Mouse (Mus musculus) midbrain, embryonic 12.5 days (tissue): Measurements from ENCODE around the gene Zfp689. TPM values are rescaled to one million over a fixed set of nuclear protein-coding genes. Genes with fewer than 3 reads are reported as not detected.
A peak's percentile ranks its signal among the peaks of the same experiment; 100 is the strongest.
"Not testable (repeated sequence)": the region's sequence is repeated elsewhere in the genome, so short reads cannot be mapped to it uniquely, and the experiment has no call there.

Source experiments
- ATAC-seq: fragments of 200-750 bp; cut with Nextera tagmentation; 2 replicates; pipeline ENCODE4 v1.8.0; 2017; ENCODE audit warnings: low read depth, moderate TSS enrichment, moderate library complexity; ENCODE audit not compliant: low FRiP score
- H3K27ac ChIP-seq: fragments of 300-500 bp; sonication (generic); replicated peaks from 2 replicates; pipeline ENCODE4 v1.5.1; 2016; ENCODE audit warnings: mild to moderate bottlenecking
- H3K27me3 ChIP-seq: fragments of 300-500 bp; sonication (generic); 2 replicates; pipeline ENCODE4 v1.6.1; 2016; ENCODE audit warnings: mild to moderate bottlenecking
- H3K36me3 ChIP-seq: fragments of 300-500 bp; sonication (generic); 2 replicates; pipeline ENCODE4 v1.6.1; 2016
- H3K4me1 ChIP-seq: fragments of 300-500 bp; sonication (generic); 2 replicates; pipeline ENCODE4 v1.6.1; 2016
- H3K4me2 ChIP-seq: fragments of 300-500 bp; sonication (generic); replicated peaks from 2 replicates; pipeline ENCODE4 v1.6.1; 2016; ENCODE audit warnings: mild to moderate bottlenecking, moderate library complexity
- H3K4me3 ChIP-seq: fragments of 300-500 bp; sonication (generic); 2 replicates; pipeline ENCODE4 v1.5.1; 2016; ENCODE audit warnings: mild to moderate bottlenecking
- H3K9ac ChIP-seq: fragments of 300-500 bp; sonication (generic); replicated peaks from 2 replicates; pipeline ENCODE4 v1.6.1; 2016; ENCODE audit warnings: mild to moderate bottlenecking, moderate library complexity
- H3K9me3 ChIP-seq: fragments of 300-500 bp; sonication (generic); 2 replicates; pipeline ENCODE4 v1.6.1; 2016; ENCODE audit warnings: mild to moderate bottlenecking
- WGBS: fragments of 180-500 bp; shearing (Covaris S2); methylation state at CpG from one replicate; pipeline ENCODE4 v1.1.7; 2016; 5-methylcytosine and 5-hydroxymethylcytosine counted together
- polyA plus RNA-seq: library from polyadenylated mRNA; unstranded; fragments of >200 nt; fragmentation: Nextera tagmentation; extraction: Ambion mirVana; gene quantifications from 2 replicates; pipeline ENCODE4 v1.2.1, GENCODE M21; 2016

Gene Zfp689
- polyA plus RNA-seq, 1 experiment from 2014 or later, result 18.2 TPM

DNA sequence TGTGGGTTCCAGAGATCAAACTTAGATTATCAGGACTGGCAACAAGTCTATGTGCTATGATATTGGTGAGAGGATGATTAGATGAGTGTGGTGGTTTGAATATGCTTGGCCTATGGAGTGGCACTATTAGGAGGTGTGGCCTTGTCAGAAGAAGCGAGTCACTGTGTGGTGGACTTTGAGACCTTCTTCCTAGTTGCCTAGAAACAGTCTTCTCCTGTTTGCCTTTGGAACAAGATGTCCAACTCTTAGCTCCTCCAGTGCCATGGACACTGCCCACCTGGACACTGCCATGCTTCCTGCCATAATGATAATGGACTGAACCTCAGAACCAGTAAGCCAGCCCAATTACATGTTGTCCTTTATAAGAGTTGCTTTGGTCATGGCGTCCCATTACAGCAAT lies 23.0 kb downstream of the Zfp689 start:
- peaks cover 22% of the 10 kb centered on the region for H3K27me3 ChIP-seq
- H3K4me2 ChIP-seq, result no peak overlapping the region
- ATAC-seq, result no peak
- H3K9me3 ChIP-seq, result no peaks in the 10 kb centered on the region
- WGBS, result 87% methylated on average over 2 of the region's 2 CpGs
- H3K36me3 ChIP-seq, result no peaks in the 10 kb centered on the region
- H3K4me3 ChIP-seq, result no peak overlapping the region
- no peak overlapping the region for H3K27ac ChIP-seq
- H3K9ac ChIP-seq, result no peak overlapping the region
- H3K4me1 ChIP-seq, result peaks cover 11% of the 10 kb centered on the region

DNA sequence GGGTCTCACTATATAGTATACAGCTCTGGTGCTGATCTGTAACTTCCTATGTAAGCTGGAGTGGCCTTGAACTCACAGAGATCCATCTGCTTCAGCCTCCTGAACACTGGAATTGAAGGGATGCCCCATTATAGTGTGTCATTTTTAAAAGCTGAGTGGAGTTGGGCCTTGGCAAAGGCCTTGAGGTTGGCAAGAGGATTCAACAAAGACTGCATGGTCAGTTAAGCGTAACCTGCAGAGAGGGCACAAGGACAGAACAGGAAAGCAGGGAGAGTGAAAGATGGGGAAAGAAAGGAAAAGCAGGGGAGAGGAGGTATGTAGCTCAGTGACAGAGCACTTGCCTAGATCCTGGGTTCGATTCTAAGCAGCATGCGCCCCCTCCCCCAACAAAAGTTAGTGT lies 23.7 kb downstream of the Zfp689 start:
- no peaks in the 10 kb centered on the region for H3K36me3 ChIP-seq
- ATAC-seq, result no peak
- peaks cover 14% of the 10 kb centered on the region for H3K4me1 ChIP-seq
- H3K27me3 ChIP-seq, result peaks cover 22% of the 10 kb centered on the region
- no peaks in the 10 kb centered on the region for H3K9me3 ChIP-seq
- 88% methylated on average over 3 of the region's 3 CpGs for WGBS
- no peak overlapping the region for H3K4me2 ChIP-seq
- no peak overlapping the region for H3K27ac ChIP-seq
- no peak overlapping the region for H3K9ac ChIP-seq
- no peak overlapping the region for H3K4me3 ChIP-seq

DNA sequence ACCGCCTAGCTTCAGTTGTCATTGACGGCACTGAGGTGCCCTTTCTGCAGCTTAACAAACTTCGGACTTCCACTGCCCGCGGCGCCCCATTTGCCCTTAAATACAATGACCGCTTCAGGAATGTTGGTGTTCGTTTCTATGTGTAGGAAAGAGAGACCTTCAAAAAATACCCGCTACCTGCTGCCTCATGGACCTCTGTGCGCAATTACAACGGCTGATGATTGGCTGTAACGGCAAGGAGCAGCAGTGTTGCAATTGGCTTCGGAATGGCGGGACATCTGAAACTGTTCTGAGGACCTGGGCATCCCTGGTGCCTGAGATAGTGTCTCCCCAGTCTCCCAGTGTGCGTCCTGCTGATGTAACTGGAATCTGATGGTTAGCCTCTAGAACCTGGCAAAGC lies 26.7 kb downstream of the Zfp689 start:
- ATAC-seq, result peak; percentile 63
- Histone ChIP-seq H3K9me3 (no peaks in the 10 kb centered on the region), H3K27ac (0 out of 2 replicates have a peak overlapping the region, but pooled peaks have one; percentile 69), H3K36me3 (peaks cover 21% of the 10 kb centered on the region), H3K4me2 (peak overlapping the region; percentile 95), H3K4me1 (peaks cover 14% of the 10 kb centered on the region), H3K9ac (peak overlapping the region; percentile 85), H3K4me3 (peak overlapping the region; percentile 76), H3K27me3 (peaks cover 22% of the 10 kb centered on the region)
- 4% methylated on average over 15 of the region's 15 CpGs for WGBS

DNA sequence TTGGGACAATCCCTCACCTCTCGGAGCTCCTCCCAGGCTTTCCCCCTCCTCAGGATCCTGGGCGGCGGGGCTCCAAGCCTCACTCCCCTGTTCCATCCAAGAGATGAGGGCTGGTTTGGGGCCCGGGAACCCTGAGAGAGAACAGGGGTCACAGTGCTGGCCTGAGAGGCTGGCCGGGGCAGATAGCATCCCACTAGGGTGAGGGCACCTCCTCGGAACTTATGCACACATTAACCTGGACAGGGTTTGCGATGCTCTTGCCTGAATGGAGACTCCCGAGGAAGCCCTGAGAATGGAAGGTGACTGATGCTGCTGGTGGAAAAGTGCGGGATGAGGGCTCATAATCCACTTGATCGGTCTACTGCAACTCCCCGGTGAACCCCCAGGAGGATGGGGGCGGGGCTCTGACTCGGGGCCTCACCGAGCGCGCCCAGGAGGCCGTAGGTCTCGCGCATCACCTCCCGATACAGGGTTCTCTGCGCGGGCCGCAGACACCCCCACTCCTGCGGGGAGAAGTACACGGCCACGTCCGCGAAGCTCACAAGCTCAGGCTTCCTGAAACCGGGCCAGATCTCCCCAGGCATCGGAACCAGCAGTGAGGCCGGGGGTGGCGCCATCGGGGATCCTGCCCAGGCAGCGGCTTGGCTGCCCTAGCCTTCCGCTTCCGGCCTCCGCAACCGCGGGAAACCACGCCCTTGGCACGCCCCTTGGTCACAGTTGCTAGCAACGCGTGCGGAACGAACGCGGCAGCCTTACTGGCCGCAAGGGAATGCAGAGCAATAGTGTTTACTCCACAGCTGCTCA lies 27.4 kb downstream of the Zfp689 start, which contains the start of gene Zfp688:
Gene Zfp688 (minus strand): TSS at position 681 of the 804 bp plus-strand sequence.
- Histone ChIP-seq H3K27ac (peak within 1 kb of the TSS; percentile 69; the same call in 1 of the 2 replicates), H3K9me3 (no peaks in the 10 kb centered on the region), H3K9ac (peak within 1 kb of the TSS; percentile 85), H3K4me1 (peaks cover 14% of the 10 kb centered on the region), H3K4me2 (peak within 1 kb of the TSS; percentile 95), H3K4me3 (peak within 1 kb of the TSS; percentile 76), H3K36me3 (peaks cover 22% of the 10 kb centered on the region), H3K27me3 (peaks cover 22% of the 10 kb centered on the region)
- under 1% methylated on average over 48 of the region's 48 CpGs for WGBS
- ATAC-seq, result peak; percentile 96

DNA sequence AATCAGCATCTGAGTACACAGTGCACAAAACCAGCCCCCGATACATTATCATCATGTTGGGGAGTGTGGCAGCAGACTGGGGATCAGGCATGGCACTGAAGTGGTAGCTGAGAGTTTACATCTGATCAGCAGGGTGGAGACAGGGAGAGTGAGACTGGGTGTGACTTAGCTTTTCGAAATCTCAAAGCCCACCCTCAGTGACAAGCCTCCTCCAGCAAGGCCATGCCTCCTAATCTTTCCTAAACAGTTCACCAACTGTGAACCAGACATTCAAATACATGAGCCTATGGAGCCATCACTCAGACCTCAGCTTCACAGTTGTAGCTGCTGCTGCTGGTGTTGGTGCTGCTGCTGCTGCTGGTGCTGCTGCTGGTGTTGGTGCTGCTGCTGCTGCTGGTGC lies 37.5 kb downstream of the Zfp689 start:
- no peak for ATAC-seq
- Histone ChIP-seq H3K27ac (no peak overlapping the region), H3K36me3 (no peaks in the 10 kb centered on the region), H3K27me3 (0 out of 2 replicates have a peak, but pooled peaks cover 10% of the 10 kb centered on the region), H3K9me3 (0 out of 2 replicates have a peak, but pooled peaks cover 2% of the 10 kb centered on the region), H3K4me2 (no peak overlapping the region), H3K4me3 (no peak overlapping the region), H3K9ac (no peak overlapping the region), H3K4me1 (0 out of 2 replicates have a peak, but pooled peaks cover under 1% of the 10 kb centered on the region)
- WGBS, result 79% methylated on average over 2 of the region's 2 CpGs

DNA sequence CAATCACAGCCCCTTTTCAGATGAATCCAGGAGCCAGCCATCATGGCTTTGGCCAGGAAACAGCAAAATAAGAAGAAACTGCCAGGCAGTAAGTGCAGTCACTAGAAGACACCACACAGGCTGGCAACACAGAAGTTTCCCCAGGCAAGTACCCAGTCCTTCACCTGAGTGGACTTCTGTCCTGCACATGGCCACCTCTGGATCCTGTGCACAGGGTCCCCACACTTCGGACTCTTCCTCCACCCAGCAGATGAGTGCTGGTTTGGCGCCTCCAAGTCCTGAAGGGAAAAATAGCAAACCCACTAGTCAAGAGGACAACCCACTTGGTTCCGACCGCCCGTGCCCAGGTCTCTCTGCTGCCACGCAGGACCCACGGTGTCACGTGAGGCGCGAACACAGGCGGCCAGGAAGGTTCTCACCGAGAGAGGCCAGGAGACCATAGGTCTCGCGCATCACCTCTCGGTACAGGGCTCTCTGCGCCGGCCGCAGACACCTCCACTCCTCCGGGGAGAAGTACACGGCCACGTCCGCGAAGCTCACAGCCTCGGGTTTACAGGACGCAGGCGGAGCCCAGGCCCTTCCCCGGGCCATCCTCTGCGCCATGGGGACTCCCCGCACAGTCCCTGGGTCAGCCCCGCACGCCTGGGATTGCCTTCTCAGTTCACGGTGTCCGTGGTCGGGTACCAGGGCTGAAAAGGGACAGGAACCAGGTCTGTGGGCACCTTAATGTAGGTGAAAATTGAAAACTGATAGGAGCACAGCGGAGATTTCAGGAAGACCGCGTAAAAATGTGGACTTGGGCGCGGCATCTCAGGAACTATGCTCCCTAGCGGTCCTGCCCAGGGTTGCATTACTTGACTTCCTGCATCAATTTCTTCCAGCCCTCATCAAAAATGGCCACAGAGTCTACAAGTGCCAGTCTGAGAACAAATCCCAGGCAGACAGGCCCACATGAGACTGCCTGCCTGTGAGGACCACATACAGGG lies 42.7 kb downstream of the Zfp689 start, which contains the start of gene Zfp764:
Gene Zfp764 (minus strand): TSS at position 821 of the 986 bp plus-strand sequence.
- not testable (repeated sequence) for H3K36me3 ChIP-seq, H3K9me3 ChIP-seq, H3K27me3 ChIP-seq, H3K4me1 ChIP-seq
- Histone ChIP-seq H3K4me3 (peak within 1 kb of the TSS; percentile 57), H3K4me2 (peak within 1 kb of the TSS; percentile 91), H3K9ac (peak within 1 kb of the TSS; percentile 83), H3K27ac (peak within 1 kb of the TSS; percentile 66; the same call in 1 of the 2 replicates)
- ATAC-seq, result peak; percentile 86
- whole genome bisulfite sequencing, result 7% methylated on average over 40 of the region's 40 CpGs

DNA sequence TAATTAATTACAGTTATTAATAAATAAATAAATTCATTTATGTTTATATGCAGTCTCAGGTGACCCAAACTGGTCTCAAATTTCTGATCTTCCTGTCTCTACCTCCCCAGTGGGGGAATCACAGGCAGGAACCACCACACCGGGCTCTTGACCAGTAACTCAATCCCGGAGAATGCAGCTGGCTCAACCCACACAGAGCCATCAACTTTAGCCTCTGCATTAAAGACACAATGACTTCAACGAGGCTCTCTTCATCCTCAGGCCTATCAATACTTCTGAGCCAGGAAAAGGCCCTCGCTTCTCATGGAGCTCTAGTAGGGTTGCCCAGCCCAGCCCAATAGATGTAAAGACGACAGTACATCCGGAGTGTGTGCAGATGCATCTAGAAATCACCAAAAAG lies 44.9 kb downstream of the Zfp689 start:
- 96% methylated on average over 6 of the region's 6 CpGs for WGBS
- ATAC-seq, H3K4me1 ChIP-seq: not testable (repeated sequence)

DNA sequence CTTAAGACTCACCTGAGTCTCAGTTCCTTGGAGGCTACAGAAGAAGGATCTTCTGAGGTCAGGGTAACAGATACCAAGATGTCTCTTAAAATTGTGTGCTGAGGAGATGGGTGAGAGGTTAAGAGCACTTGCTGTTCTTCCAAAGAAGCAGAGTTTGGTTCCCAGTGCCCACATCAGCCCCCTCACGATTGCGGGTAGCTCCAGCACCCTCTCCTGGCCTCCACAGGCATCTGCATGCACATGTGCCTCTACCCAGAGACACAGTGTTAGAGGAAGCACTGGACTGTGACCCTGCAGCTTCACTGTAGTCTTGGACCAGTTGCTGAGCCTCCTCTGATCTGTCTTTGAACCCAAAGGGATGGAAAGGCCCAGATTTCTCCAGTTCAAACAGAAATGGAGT lies 46.0 kb downstream of the Zfp689 start:
- Histone ChIP-seq H3K4me2 (no peak overlapping the region), H3K27me3 (no peaks in the 10 kb centered on the region), H3K9me3 (no peaks in the 10 kb centered on the region), H3K4me3 (no peak overlapping the region), H3K36me3 (no peaks in the 10 kb centered on the region), H3K4me1 (peaks cover 7% of the 10 kb centered on the region; the same call in 1 of the 2 replicates), H3K27ac (no peak overlapping the region), H3K9ac (no peak overlapping the region)
- ATAC-seq, result no peak
- WGBS, result 32% methylated on average over 2 of the region's 2 CpGs

More for the DNA sequence above, 44.9 kb downstream of the Zfp689 start:
- H3K27me3 ChIP-seq, H3K4me2 ChIP-seq, H3K36me3 ChIP-seq, H3K9me3 ChIP-seq, H3K4me3 ChIP-seq, H3K9ac ChIP-seq, H3K27ac ChIP-seq: not testable (repeated sequence)

DNA sequence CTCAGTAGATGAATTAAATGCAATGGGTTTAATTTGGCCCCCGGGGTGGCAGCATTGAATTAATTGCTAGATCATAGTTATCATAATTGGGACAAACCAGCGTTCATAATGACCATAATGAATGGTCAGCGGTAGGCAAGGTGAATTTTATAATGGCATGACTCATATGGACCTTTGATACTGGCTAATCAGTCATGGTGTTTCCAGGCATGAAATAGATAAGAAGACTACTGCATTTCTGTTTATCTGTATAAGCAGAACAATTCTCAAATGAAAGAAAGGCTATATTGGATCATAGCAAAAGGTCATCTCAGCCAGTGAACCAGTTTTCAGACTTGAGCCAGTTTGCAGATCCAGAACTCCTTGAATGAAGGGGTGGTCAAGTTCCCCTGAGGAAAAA lies 48.6 kb downstream of the Zfp689 start:
- 69% methylated on average over 3 of the region's 3 CpGs for WGBS
- no peak overlapping the region for H3K9ac ChIP-seq
- no peaks in the 10 kb centered on the region for H3K36me3 ChIP-seq
- no peak overlapping the region for H3K4me2 ChIP-seq
- no peaks in the 10 kb centered on the region for H3K9me3 ChIP-seq
- no peaks in the 10 kb centered on the region for H3K4me1 ChIP-seq
- no peak overlapping the region for H3K4me3 ChIP-seq
- no peak overlapping the region for H3K27ac ChIP-seq
- H3K27me3 ChIP-seq, result no peaks in the 10 kb centered on the region; the same call in 1 of the 2 replicates
- no peak for ATAC-seq

DNA sequence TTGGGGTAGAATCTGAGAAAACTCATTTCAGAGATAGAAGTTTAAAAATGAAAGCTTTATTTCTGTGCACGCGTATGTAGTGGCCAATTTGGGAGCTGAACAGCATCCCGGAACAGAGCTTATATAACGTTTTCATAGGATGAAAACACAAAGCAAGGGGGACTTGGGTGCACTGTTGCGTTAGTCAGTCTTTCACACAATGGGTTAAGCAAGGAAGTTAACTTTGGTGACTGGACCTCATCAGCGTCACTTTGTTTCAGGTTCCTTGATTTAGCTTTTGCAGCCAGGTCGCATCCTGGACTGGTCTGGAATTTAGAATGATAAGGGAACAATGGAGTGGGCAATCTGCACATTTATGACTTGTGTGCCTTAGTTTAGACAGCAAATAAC lies 55.0 kb downstream of the Zfp689 start:
- Histone ChIP-seq H3K4me2 (peak overlapping the region; percentile 86), H3K9me3 (no peaks in the 10 kb centered on the region), H3K4me3 (peak overlapping the region; percentile 70), H3K36me3 (peaks cover 5% of the 10 kb centered on the region; the same call in 1 of the 2 replicates), H3K4me1 (peaks cover 14% of the 10 kb centered on the region), H3K27ac (peak overlapping the region; percentile 40; the same call in 1 of the 2 replicates), H3K9ac (peak overlapping the region; percentile 88), H3K27me3 (no peaks in the 10 kb centered on the region; the same call in 1 of the 2 replicates)
- 30% methylated on average over 7 of the region's 7 CpGs for WGBS
- peak; percentile 50; the same call in 1 of the 2 replicates for ATAC-seq

DNA sequence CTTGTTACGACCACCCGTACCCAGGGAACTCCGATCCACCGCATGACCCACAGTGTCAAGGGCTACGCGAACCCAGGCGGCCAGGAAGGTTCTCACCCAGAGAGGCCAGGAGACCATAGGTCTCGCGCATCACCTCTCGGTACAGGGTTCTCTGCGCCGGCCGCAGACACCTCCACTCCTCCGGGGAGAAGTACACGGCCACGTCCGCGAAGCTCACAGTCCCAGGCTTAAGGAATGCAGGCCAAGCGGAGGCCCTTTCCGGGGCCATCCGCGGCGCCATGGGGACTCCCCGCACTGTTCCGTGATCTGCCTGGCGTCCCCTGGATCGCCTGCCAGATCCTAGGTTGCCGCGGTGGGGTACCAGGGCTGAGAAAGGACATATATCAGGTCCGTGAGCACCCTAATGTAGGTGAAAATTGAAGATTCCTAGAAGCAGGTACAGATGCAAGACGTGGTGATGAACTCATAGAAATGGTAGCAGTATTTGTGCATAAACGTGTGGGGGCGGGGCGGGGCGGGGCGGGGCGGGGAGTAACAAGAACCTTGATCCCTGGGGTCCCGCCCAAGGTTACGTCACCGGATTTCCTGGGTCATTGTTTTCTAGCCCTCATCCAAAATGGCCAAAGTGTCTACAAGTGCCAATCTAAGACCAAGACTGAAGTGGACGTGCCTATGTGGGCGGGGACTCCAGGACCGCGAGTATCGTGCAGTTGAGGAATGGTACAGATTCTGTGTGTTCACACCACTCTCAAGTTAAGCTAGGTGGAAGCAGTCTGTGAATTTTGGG lies 55.6 kb downstream of the Zfp689 start, which contains the start of gene E430018J23Rik:
Gene E430018J23Rik (minus strand): TSS at position 473 of the 787 bp plus-strand sequence.
- no peaks in the 10 kb centered on the region for H3K9me3 ChIP-seq
- WGBS, result under 1% methylated on average over 45 of the region's 45 CpGs
- peaks cover 14% of the 10 kb centered on the region for H3K4me1 ChIP-seq
- H3K9ac ChIP-seq, result peak within 1 kb of the TSS; percentile 88
- ATAC-seq, result peak; percentile 95
- peak within 1 kb of the TSS; percentile 83 for H3K27ac ChIP-seq
- no peaks in the 10 kb centered on the region; the same call in 1 of the 2 replicates for H3K27me3 ChIP-seq
- H3K36me3 ChIP-seq, result peaks cover 5% of the 10 kb centered on the region; the same call in 1 of the 2 replicates
- H3K4me2 ChIP-seq, result peak within 1 kb of the TSS; percentile 86
- peak within 1 kb of the TSS; percentile 70 for H3K4me3 ChIP-seq
